Mouse (Mus musculus): ENCODE measurements around the gene Pak1. TPM values are rescaled to one million over a fixed set of nuclear protein-coding genes. Genes with fewer than 3 reads are reported as not detected.

Pak1 gene
- polyA plus RNA-seq, 1 experiment from 2014 or later = 148 TPM

DNA sequence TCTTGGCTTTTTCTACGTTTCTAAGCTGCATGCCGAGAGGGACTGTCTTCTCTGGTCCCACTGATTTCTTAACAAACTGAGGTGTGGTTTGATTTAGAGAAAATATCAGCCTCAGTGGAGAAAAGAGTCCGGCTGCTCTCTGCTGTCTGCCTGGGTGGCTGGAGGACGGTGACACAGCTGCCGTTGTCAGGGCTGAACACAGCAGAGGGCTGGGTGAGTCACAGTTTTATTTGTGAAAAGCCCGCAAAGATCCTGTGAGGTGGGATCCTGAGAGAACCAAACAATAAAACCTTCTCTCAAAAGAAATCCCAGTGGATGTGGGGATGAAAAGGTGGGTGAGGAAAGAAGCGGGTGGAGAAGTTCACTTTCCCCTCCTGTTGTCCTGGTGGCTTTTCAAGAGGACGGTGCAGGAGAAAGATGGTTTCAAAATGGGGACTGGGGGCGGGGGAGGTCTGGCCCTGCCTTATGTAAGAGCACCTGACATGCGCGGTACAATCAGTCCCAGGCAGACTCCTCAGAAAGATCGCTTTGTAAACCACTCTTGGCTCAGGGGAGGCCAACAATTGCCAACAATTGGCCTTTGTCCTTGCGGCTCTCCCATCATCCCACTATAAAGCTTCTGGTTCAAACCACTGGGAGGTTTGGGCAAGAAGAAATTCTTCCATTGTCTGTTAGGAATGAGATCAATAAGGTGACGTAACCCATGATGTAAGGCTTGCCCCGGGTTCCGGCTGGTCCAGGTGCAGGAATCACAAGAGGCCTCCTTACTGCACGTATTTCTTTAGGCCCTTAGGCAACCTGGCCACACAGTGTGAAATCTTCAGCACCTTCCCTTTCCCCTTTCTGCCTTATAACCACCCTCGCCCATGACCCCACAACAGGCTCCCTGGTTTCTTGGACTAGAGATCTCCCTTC, 31.1 kb upstream of the Pak1 start:
- WGBS = 22% methylated on average over 18 of the region's 18 CpGs
- no peak overlapping the region for H3K4me3 ChIP-seq (ENCODE audit: low read depth, low read length)
- no peaks in the 10 kb centered on the region for H3K4me1 ChIP-seq (ENCODE audit: control insufficient read depth, insufficient read depth, low read length)
- no peaks in the 10 kb centered on the region for H3K27me3 ChIP-seq (ENCODE audit: control insufficient read depth, insufficient read depth, low read length)
- no peaks in the 10 kb centered on the region for H3K9me3 ChIP-seq (ENCODE audit: control insufficient read depth, low read length)
- peak overlapping the region; percentile 44 for H3K4me2 ChIP-seq (ENCODE audit: low read depth, low read length)
- ATAC-seq (ENCODE audit: low read depth) = peak; percentile 94
- peak overlapping the region; percentile 60; the same call in 1 of the 2 replicates for H3K27ac ChIP-seq (ENCODE audit: low read depth, low read length)
- H3K9ac ChIP-seq (replicated peaks; ENCODE audit: low read depth, low read length) = peak overlapping the region; percentile 39
- no peaks in the 10 kb centered on the region for H3K36me3 ChIP-seq (ENCODE audit: control insufficient read depth, insufficient read depth, low read length)

DNA sequence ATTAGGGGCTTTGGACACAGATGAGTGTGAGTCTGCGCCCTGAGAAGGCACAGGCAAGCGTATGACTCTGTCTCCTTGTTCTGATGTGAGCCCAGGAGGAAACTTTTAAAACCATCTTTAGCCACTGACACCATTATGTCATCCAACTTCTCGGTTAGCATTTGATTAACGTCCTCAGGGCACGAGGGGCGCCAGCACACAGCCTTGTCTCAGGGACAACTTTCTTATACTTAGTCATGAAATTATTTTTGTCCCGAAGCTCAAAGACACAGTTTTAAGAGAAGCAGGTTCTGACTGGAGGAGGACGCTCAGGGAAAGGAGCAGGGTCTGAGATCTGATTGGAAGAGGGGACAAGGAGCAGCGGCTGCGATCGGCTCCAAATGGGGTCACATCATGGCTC, 23.8 kb upstream of the Pak1 start:
- Histone ChIP-seq H3K27me3 (ENCODE audit: control insufficient read depth, insufficient read depth, low read length) (no peaks in the 10 kb centered on the region), H3K4me1 (ENCODE audit: control insufficient read depth, insufficient read depth, low read length) (no peaks in the 10 kb centered on the region), H3K9me3 (ENCODE audit: control insufficient read depth, low read length) (no peaks in the 10 kb centered on the region), H3K27ac (ENCODE audit: low read depth, low read length) (no peak overlapping the region), H3K9ac (replicated peaks; ENCODE audit: low read depth, low read length) (no peak overlapping the region), H3K4me3 (ENCODE audit: low read depth, low read length) (no peak overlapping the region), H3K4me2 (ENCODE audit: low read depth, low read length) (no peak overlapping the region), H3K36me3 (ENCODE audit: control insufficient read depth, insufficient read depth, low read length) (no peaks in the 10 kb centered on the region)
- ATAC-seq (ENCODE audit: low read depth) = no peak
- 80% methylated on average over 11 of the region's 11 CpGs for WGBS

DNA sequence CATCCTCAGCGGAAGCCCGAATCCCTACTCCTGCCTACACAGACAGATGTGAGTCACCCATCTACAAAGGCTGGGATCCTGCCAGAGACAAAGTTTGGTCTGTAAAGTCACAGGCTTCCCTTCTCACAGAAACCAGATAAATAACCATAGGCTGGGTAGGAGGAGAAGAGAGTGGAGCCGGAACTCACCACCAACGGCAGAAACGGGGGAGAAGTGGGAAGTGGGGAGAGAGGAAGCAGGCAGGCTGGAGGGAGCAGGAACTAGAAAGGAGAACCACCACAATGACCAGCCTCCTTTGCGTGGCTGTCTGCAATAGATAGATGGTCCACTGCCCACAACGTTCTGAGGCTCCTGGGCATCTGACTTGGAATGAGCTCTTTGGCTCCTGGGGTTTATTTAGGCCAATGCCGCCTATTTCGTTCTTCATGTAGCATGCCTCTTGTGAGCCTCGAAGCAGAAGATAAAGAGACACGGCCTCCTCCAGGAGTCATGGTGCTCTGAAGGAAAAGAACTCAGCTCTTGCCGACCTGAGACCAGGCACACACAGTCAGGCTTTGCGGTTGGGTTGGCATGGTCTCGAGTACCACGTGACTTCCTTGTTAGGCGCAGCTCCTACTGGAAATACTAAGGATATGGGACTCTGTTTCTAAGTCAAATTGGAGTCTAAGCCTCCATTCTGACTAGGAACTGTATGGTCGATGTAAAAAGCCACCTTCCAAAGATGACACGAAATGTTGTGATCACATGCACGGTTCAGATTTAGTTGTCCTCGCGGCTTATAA, 23.0 kb upstream of the Pak1 start:
- Histone ChIP-seq H3K4me2 (ENCODE audit: low read depth, low read length) (no peak overlapping the region), H3K27ac (ENCODE audit: low read depth, low read length) (no peak overlapping the region), H3K9ac (replicated peaks; ENCODE audit: low read depth, low read length) (no peak overlapping the region), H3K4me3 (ENCODE audit: low read depth, low read length) (no peak overlapping the region), H3K36me3 (ENCODE audit: control insufficient read depth, insufficient read depth, low read length) (no peaks in the 10 kb centered on the region), H3K27me3 (ENCODE audit: control insufficient read depth, insufficient read depth, low read length) (no peaks in the 10 kb centered on the region), H3K9me3 (ENCODE audit: control insufficient read depth, low read length) (no peaks in the 10 kb centered on the region), H3K4me1 (ENCODE audit: control insufficient read depth, insufficient read depth, low read length) (no peaks in the 10 kb centered on the region)
- ATAC-seq (ENCODE audit: low read depth) = no peak
- WGBS = 91% methylated on average over 21 of the region's 21 CpGs

DNA sequence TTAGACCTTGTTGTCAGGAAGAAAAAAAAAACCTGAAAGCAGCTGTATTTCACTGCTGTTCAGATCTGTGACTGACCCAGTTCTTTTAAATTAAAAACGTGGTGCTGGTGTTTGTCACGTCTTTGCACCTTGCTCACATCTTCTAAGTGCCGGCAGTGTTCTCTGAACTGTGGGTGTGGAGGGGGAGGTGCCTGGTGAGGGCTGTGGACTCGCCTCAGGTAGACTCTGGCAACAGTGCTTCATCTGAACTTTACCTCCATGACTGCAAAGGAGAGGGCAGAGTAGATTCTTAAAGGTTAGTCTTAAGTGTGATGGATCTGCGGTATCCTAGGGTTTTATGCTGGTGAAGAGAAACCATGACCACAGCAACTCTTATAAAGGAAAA, 22.4 kb upstream of the Pak1 start:
- Histone ChIP-seq H3K9ac (replicated peaks; ENCODE audit: low read depth, low read length) (no peak overlapping the region), H3K27me3 (ENCODE audit: control insufficient read depth, insufficient read depth, low read length) (no peaks in the 10 kb centered on the region), H3K4me2 (ENCODE audit: low read depth, low read length) (no peak overlapping the region), H3K27ac (ENCODE audit: low read depth, low read length) (no peak overlapping the region), H3K4me1 (ENCODE audit: control insufficient read depth, insufficient read depth, low read length) (no peaks in the 10 kb centered on the region), H3K36me3 (ENCODE audit: control insufficient read depth, insufficient read depth, low read length) (no peaks in the 10 kb centered on the region), H3K9me3 (ENCODE audit: control insufficient read depth, low read length) (no peaks in the 10 kb centered on the region), H3K4me3 (ENCODE audit: low read depth, low read length) (no peak overlapping the region)
- 85% methylated on average over 5 of the region's 5 CpGs for WGBS
- no peak for ATAC-seq (ENCODE audit: low read depth)

DNA sequence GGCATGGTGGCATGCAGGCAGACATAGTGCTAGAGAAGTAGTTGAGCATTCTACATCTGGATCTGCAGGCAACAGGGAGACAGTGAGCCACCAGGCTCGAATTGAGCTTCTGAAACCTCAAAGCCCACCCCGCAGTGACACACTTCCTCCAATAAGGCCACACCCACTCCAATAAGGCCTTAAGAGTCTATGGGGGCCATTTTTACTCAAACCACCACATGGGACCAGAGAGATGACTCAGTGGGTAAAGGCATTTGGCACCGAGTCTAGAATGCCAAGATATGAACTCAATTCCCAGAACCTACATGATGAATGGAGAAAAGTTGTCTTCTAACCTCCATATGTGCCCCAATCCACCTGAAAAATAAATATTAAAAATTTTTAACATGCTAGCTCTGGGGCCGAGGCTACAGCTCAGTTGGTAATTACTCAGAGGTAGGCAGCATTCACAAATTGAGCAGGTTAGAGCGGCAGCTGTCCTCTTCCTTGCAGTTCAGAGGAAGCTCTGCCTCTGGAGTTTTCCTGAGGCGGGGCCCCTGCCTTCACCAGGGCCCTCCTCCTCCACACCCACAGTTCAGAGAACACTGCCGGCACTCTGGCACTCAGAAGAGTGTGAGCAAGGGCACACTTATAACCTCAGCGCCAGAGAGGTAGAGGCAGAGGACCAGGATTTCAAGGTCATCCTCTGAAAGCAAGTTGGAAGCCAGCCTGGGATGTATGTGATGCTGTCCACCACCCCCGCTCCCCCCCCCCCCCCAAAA, 21.8 kb upstream of the Pak1 start:
- Histone ChIP-seq H3K4me2 (ENCODE audit: low read depth, low read length) (no peak overlapping the region), H3K27me3 (ENCODE audit: control insufficient read depth, insufficient read depth, low read length) (no peaks in the 10 kb centered on the region), H3K9ac (replicated peaks; ENCODE audit: low read depth, low read length) (no peak overlapping the region), H3K27ac (ENCODE audit: low read depth, low read length) (no peak overlapping the region), H3K4me1 (ENCODE audit: control insufficient read depth, insufficient read depth, low read length) (no peaks in the 10 kb centered on the region), H3K36me3 (ENCODE audit: control insufficient read depth, insufficient read depth, low read length) (no peaks in the 10 kb centered on the region), H3K4me3 (ENCODE audit: low read depth, low read length) (no peak overlapping the region), H3K9me3 (ENCODE audit: control insufficient read depth, low read length) (no peaks in the 10 kb centered on the region)
- 78% methylated on average over 9 of the region's 9 CpGs for WGBS
- ATAC-seq (ENCODE audit: low read depth) = no peak

DNA sequence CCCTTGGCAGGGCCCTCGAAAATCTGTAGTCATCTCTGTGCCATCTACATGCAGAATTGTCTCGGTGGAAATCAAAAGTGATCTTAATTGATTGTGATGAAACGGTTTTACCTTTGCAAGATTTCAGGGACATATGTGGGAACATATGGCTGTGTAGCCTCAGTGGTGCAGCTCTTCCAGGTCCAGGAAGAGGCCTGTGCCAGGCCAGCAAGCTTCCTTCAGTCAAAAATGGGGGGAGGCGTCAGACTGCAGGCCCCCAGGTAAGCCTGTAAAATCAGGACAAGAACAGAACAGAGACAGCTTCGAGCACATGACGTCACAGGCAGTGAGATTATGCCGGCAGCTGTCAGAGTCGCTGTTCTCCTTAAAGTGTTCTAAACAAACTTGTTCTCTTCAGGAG, 20.5 kb upstream of the Pak1 start:
- WGBS = 81% methylated on average over 8 of the region's 8 CpGs
- no peak overlapping the region for H3K9ac ChIP-seq (replicated peaks; ENCODE audit: low read depth, low read length)
- no peaks in the 10 kb centered on the region for H3K36me3 ChIP-seq (ENCODE audit: control insufficient read depth, insufficient read depth, low read length)
- H3K4me3 ChIP-seq (ENCODE audit: low read depth, low read length) = no peak overlapping the region
- no peaks in the 10 kb centered on the region for H3K9me3 ChIP-seq (ENCODE audit: control insufficient read depth, low read length)
- H3K27ac ChIP-seq (ENCODE audit: low read depth, low read length) = no peak overlapping the region
- no peak for ATAC-seq (ENCODE audit: low read depth)
- no peaks in the 10 kb centered on the region for H3K27me3 ChIP-seq (ENCODE audit: control insufficient read depth, insufficient read depth, low read length)
- H3K4me1 ChIP-seq (ENCODE audit: control insufficient read depth, insufficient read depth, low read length) = no peaks in the 10 kb centered on the region
- H3K4me2 ChIP-seq (ENCODE audit: low read depth, low read length) = no peak overlapping the region

DNA sequence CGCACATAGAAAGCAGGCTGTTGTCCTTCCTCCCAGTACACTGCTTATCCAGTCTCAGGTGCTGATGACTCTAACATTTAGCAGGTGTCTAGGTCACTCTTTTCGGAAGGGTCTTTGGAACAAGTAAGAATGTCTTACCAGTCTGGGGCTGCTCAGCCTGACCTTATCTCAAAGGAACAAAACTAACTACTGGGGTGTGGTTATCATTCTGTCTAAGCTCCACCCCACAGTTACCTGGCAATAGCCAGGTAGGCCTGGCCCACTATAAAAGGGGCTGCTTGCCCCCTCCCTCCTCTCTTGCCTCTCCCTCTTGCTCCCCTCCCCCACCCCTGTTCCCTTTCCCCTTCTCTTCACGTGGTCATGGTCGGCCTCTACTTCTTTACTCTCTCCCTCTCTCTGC, 19.3 kb upstream of the Pak1 start:
- no peaks in the 10 kb centered on the region for H3K9me3 ChIP-seq (ENCODE audit: control insufficient read depth, low read length)
- H3K4me1 ChIP-seq (ENCODE audit: control insufficient read depth, insufficient read depth, low read length) = no peaks in the 10 kb centered on the region
- H3K36me3 ChIP-seq (ENCODE audit: control insufficient read depth, insufficient read depth, low read length) = no peaks in the 10 kb centered on the region
- 74% methylated on average over 4 of the region's 4 CpGs for WGBS
- H3K9ac ChIP-seq (replicated peaks; ENCODE audit: low read depth, low read length) = no peak overlapping the region
- no peak for ATAC-seq (ENCODE audit: low read depth)
- no peak overlapping the region for H3K4me2 ChIP-seq (ENCODE audit: low read depth, low read length)
- no peak overlapping the region for H3K27ac ChIP-seq (ENCODE audit: low read depth, low read length)
- H3K4me3 ChIP-seq (ENCODE audit: low read depth, low read length) = no peak overlapping the region
- H3K27me3 ChIP-seq (ENCODE audit: control insufficient read depth, insufficient read depth, low read length) = no peaks in the 10 kb centered on the region

DNA sequence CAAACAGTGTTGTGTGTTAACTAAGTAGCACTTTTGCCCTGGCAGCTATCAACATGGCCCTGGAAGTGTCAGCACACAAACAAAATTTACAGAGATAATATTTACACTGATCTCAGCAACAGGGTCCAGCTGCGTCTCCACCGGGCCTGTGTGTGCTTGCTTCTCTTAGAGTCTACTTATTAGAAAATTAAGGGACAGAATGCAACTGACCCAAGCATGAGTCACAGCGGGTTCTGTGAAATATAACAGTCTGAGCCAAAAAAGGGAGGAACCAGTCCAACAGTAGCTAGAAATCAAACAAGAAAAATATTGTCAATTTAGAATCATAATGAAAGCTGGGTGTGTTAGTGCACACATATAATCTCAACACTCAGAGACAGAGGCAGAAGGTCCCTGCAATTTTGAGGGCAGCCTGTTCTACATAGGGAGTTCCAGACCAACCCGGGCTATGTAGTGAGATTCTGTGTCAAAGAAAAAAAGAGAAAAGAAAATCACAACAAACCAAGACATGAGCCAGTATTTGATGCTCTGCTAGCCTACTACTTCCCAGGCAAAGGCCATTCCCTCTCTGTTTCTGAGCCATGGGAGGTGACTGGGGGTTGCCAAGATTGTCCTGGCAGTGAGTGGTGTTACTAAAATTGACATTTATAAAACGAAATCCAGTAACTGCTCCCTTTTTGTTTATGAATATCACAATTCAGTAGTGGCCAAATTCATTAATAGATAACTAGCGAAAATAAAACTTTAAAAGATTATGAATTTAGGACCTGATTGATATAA, 17.3 kb upstream of the Pak1 start:
- Histone ChIP-seq H3K27me3 (ENCODE audit: control insufficient read depth, insufficient read depth, low read length) (no peaks in the 10 kb centered on the region), H3K9me3 (ENCODE audit: control insufficient read depth, low read length) (no peaks in the 10 kb centered on the region), H3K36me3 (ENCODE audit: control insufficient read depth, insufficient read depth, low read length) (no peaks in the 10 kb centered on the region), H3K4me3 (ENCODE audit: low read depth, low read length) (no peak overlapping the region), H3K27ac (ENCODE audit: low read depth, low read length) (no peak overlapping the region), H3K4me1 (ENCODE audit: control insufficient read depth, insufficient read depth, low read length) (no peaks in the 10 kb centered on the region), H3K4me2 (ENCODE audit: low read depth, low read length) (no peak overlapping the region), H3K9ac (replicated peaks; ENCODE audit: low read depth, low read length) (no peak overlapping the region)
- WGBS = 89% methylated on average over 6 of the region's 6 CpGs
- ATAC-seq (ENCODE audit: low read depth) = no peak
